Mouse (Mus musculus) ovary, postnatal 10 days (tissue): ENCODE data around the gene Dlgap4.

Experiments
- DNase-seq: peaks from one replicate; pipeline ENCODE4 v3.0.0; 2022; ENCODE audit warnings: low spot score

Gene Dlgap4

GRCm38 (mm10) chr2:156617536-156617935 is 4.0 kb downstream of the Dlgap4 start:
- DNase-seq: no peak

DNA sequence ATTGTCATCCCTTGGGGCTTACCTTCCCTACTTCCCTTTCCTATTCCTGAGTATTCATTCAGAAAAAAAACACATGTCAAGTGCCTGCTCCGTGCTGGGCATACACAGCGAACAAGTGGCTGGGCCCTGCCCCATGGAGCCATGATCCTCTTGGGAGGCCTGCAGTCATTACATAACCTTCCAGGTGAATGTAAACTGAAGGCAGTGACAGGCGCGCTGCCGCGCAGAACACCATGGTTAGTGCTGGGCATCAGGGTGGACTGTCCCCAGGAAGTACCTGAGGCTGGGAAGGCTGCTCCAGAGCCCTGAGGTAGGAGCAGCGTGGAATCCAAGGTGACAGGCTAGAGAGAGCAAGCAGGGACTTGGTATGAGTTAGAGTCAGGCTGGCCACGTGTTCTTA is 7.4 kb downstream of the Dlgap4 start:
- DNase-seq: no peak

GRCm38 (mm10) chr2:156621449-156621848 is 7.9 kb downstream of the Dlgap4 start:
- no peak for DNase-seq

- DNase-seq: no peak
Measured at GRCm38 (mm10) chr2:156622192-156622591, 8.7 kb downstream of the Dlgap4 start.

DNA sequence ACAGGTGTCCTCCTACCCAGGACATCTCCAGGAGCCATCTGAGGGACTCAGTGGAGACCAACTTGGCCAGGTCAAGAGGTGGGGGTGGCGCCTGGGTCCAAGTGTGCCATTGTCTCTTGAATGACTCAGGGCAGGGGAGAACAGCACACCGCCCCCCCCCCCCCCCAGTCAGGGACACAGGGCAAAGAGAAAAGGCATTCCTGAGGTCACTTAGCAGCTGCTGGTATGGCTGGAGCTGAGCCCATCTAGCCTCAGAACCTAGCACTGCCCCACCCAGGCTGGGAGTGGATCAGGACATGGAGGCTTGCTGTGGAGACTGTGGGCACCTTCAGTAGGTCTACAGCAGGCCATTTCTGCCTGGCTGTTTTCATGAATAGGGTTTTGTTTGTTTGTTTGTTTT is 9.7 kb downstream of the Dlgap4 start:
- DNase-seq: no peak

GRCm38 (mm10) chr2:156625307-156625706 is 11.8 kb downstream of the Dlgap4 start:
- no peak for DNase-seq

GRCm38 (mm10) chr2:156626119-156626518 is 12.6 kb downstream of the Dlgap4 start:
- DNase-seq: no peak

- DNase-seq: no peak
Measured at GRCm38 (mm10) chr2:156626544-156626943, 13.0 kb downstream of the Dlgap4 start.

GRCm38 (mm10) chr2:156627917-156628316 is 14.4 kb downstream of the Dlgap4 start:
- DNase-seq: no peak

DNA sequence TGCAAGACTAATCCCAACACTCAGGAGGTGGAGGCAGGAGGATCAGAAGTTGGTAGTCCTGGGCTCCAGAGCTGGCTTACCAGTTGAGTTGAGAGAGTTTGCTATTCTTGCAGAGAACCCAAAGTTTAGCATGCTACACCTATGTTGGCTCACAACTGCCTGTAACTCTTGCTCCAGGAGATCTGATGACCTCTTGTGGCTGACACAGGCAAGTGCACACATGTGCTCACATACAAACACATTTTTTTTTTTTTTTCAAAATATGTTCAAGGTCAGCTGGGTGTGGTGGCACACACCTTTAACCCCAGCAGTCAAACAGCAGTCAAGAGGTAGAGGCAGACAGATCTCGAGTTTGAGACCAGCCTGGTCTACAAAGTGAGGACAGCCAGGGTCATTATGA is 16.8 kb downstream of the Dlgap4 start:
- DNase-seq: no peak

- DNase-seq: no peak
Measured at GRCm38 (mm10) chr2:156632721-156633120, 19.2 kb downstream of the Dlgap4 start.

DNA sequence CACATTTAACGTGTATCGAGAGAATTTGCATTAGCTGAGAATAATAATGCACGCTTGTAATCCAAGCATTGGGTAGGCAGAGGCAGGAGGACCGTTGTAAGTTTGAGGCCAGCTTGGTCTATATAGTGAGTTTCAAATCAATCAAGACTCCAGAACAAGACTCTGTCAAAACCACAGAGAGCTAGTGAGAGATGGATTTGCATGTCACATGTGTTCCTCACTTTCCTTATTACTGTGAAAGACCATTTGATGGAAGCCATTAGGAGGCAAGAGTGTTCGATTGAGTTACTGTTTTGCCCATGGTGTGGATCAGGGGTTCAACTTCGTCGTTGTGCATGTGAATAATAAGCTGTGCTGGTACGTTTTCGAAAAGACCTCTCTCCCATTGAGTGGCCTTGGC is 21.6 kb downstream of the Dlgap4 start:
- no peak for DNase-seq

GRCm38 (mm10) chr2:156641141-156641540 is 27.6 kb downstream of the Dlgap4 start:
- no peak for DNase-seq

DNA sequence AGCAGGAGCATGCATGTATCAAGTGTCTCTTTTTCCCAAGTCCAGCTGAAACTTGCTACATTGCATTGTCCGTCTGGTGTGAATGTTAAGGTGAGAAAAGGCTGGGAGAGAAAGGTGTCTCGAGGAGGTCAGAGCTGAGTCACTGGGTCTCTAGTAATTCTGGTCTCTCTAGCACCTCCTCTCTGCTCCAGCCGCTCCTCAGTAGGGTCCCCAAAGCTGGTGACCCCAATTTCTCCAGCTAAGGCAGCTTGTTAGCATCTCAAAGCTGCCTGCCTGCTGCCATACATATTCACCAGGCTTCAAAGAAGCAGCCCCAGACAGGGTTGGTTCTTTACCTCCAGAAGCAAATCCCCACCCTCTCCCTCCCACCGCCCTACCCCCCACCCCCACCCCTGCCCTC is 29.4 kb downstream of the Dlgap4 start:
- no peak for DNase-seq

GRCm38 (mm10) chr2:156643406-156643805 is 29.9 kb downstream of the Dlgap4 start:
- no peak for DNase-seq

DNA sequence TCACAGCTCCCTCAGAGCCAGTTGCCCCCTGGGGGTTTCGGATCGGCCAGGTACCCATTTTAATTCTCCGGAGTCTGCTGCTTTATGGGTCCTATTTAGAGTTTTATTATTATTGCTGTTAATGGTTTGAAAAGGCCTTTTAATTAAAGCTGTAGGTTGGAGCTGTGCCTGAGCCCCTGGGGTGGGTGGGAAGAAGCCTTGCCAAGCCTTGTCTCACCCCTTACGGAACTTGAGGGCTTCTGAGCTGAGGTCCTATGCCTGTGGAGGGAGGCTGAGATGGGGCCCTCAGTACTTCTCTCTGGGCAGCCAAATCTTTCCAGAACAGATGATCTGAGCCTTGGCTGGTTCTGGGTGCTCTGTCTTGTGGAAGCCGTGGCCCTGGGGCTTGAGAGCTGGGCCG is 31.6 kb downstream of the Dlgap4 start:
- no peak for DNase-seq

DNA sequence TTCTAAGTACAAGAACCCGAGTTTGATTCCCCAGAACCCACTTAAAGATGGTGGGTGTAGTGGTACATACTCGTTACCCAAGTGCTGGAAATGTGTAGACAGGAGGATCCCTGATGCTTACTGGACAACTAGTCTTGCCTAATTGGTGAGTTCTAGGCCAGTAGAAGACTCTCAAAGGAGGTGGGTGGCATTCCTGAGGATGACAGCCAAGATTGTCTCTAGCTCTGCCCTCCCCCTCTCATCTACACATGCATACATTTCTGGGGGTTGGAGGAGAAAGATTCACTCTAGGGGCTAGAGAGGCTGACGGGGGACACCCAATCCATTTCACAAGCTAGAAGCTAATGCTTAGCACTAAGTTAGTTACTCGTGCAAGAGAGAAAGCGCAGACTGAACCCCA is 33.4 kb downstream of the Dlgap4 start:
- no peak for DNase-seq

- DNase-seq: no peak
Measured at GRCm38 (mm10) chr2:156648042-156648441, 34.5 kb downstream of the Dlgap4 start.

DNA sequence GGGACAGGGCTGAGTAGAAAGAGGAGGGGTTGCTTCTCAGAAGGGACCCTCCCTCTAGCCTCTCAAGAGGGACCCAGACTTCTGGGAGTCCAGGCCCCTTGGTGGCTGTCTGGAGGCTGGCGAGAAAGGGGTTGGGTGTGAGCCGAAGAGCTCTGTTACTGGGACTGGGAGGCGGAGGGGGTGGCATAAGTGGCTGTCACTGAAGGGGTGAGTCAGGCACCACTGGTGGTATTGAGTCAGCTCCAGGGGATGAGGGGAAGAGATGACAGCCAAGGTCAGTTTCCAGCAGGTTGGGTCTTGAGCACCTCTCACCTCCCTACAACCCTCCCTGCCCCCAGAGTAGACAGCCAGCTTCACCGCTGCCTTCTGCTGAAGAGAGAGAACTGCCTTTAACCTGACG is 35.9 kb downstream of the Dlgap4 start:
- DNase-seq: no peak

DNA sequence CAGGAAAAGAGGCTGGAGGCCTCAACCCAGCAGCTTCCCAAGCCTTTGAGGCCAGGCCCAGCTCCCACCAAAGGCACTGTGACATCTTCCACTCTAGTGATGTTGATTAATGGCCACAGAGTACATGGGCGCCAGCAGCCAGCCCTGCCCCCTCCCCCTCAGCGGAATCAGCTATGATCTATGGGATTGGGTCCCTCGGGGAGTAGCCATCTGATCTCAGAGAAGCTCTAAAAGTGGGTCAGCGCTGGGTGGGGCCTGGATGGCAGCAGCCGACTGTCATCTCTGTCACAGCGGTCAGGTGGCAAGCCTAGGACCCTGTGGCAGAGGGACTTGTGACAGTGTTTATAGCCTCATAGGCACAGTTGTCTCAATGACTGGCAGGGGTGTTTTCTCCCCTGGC is 37.5 kb downstream of the Dlgap4 start:
- no peak for DNase-seq

- DNase-seq: peak; percentile 29
Measured at GRCm38 (mm10) chr2:156652841-156653240, 39.3 kb downstream of the Dlgap4 start.

DNA sequence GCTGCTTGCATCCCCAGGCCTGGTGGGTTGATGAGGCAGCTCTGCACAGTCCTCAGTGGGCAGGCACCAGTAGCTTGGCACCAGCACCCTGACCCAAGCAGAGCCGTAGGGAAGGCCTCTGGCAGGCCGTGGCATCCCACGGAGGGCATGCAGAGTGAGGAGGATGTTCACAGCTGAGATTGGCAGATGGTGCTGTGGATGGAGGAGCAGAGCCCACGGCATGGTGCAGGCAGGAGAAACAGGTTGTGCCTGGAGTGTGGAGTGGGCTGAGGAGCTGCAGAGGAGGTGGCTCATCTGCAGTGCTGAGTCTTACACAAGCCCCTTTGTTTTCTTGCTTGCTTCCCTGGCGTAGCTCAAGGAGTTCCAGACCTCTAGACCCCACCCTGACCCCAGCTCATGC is 40.6 kb downstream of the Dlgap4 start:
- no peak for DNase-seq

DNA sequence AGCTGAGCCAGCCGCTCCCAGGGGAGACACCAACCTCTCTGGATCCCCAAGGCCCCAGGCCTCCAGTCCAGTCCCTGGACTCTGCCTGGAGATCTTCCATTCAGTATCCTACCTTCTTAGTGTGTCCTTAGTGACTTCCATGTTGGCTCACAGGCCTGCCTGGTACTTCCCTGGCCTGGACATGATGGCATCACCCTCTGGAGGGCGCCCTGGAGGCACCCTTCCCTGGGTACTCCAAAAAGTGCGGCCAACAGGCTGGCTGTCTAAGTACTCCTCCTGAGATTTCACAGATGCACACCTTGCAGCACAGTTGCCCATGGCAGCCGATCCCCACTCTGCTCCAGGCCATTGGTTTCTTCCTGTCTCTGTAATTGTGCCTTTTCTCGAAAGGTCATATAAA is 42.1 kb downstream of the Dlgap4 start:
- no peak for DNase-seq

DNA sequence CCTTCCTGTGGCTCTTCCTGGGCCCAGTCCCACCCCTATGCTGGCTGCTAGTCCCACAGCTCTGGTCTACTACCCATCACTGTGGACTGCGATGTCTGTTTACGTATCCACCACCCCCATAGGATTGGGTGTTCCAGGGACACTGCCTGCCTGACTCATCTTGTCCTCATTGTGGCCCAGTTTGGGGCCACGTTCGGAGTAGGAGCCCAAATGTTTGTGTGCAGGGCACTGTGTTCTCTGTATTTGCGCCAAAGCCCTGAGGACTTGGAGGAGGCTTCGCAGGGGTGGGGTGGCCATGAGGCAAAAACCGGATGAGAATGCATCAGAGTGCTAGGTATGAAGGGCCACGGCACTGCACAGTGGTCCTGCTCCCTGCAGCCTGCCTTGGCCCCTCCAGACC is 44.0 kb downstream of the Dlgap4 start:
- no peak for DNase-seq

DNA sequence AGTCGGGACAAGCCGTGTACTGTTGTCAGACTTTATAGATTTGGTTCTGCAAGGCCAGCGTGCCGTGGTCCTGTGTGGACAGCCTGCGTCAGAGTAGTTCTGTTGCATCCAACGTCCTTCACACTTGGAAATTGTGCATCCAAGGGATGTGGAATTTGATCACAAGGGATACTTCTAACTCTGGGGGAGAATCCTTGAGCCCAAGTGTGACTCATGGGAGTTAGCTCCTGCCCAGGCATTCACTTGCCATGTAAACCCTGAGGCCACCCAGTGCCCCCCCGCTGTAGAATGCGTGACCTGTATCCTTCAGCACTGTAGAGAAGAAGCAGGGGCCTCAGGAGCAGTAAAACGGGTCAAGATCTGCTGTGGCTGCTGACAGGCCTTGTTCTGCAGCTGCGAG is 44.7 kb downstream of the Dlgap4 start:
- DNase-seq: no peak
